Mouse (Mus musculus) heart, postnatal 0 days (tissue): Measurements from ENCODE around the gene Ppbp. TPM values are rescaled to one million over a fixed set of nuclear protein-coding genes. Genes with fewer than 3 reads are reported as not detected.

ENCODE experiments used
- ATAC-seq: fragments of 200-750 bp; cut with Nextera tagmentation; 2 replicates; pipeline ENCODE4 v1.8.0; 2017; ENCODE audit warnings: low read depth, moderate number of reproducible peaks, moderate library complexity; ENCODE audit not compliant: insufficient read depth
- DNase-seq: peaks from one replicate; pipeline ENCODE4 v3.0.0-alpha.2; 2016; ENCODE audit warnings: low spot score
- H3K27ac ChIP-seq: fragments of 300-500 bp; sonication (generic); 2 replicates; pipeline ENCODE4 v1.5.1; 2014; ENCODE audit warnings: low read depth, mild to moderate bottlenecking
- H3K27me3 ChIP-seq: fragments of 300-500 bp; sonication (generic); 2 replicates; pipeline ENCODE4 v1.6.1; 2014; ENCODE audit warnings: low read length, mixed read lengths; ENCODE audit not compliant: control insufficient read depth, insufficient read depth
- H3K36me3 ChIP-seq: fragments of 300-500 bp; sonication (generic); replicated peaks from 2 replicates; pipeline ENCODE4 v1.6.1; 2014; ENCODE audit warnings: low read length, mixed read lengths; ENCODE audit not compliant: control insufficient read depth, insufficient read depth
- H3K4me1 ChIP-seq: fragments of 300-500 bp; sonication (generic); 2 replicates; pipeline ENCODE4 v1.6.1; 2014; ENCODE audit warnings: antibody characterized with exemption; ENCODE audit not compliant: control insufficient read depth, insufficient read depth
- H3K4me2 ChIP-seq: fragments of 300-500 bp; sonication (generic); 2 replicates; pipeline ENCODE4 v1.6.1; 2014; ENCODE audit warnings: low read depth, mild to moderate bottlenecking, low read length, moderate library complexity
- H3K4me3 ChIP-seq: fragments of 300-500 bp; sonication (generic); 2 replicates; pipeline ENCODE4 v1.5.1; 2014; ENCODE audit warnings: low read depth, low read length
- H3K9ac ChIP-seq: fragments of 300-500 bp; sonication (generic); replicated peaks from 2 replicates; pipeline ENCODE4 v1.6.1; 2014; ENCODE audit warnings: low read depth, low read length, mixed read lengths
- H3K9me3 ChIP-seq: fragments of 300-500 bp; sonication (generic); replicated peaks from 2 replicates; pipeline ENCODE4 v1.6.1; 2016; ENCODE audit warnings: low read length; ENCODE audit not compliant: control insufficient read depth
- CTCF ChIP-seq: IDR thresholded peaks from 2 replicates; pipeline ENCODE4 v1.5.1; 2016; ENCODE audit warnings: antibody characterized with exemption, control low read depth, low read depth
- EP300 ChIP-seq: IDR thresholded peaks from 2 replicates; pipeline ENCODE4 v1.6.1; 2016; ENCODE audit warnings: antibody characterized with exemption, low read depth
- WGBS: fragments of 180-500 bp; shearing (Covaris S2); extraction: QIAGEN DNeasy Blood & Tissue Kit; methylation state at CpG from one replicate; pipeline ENCODE4 v1.1.7; 2014; 5-methylcytosine and 5-hydroxymethylcytosine counted together
- polyA plus RNA-seq: library from polyadenylated mRNA; unstranded; fragments of >200 nt; fragmentation: Nextera tagmentation; extraction: Ambion mirVana; gene quantifications from 2 replicates; pipeline ENCODE4 v1.2.1, GENCODE M21; 2015
- total RNA-seq: library from RNA; depleted of rRNA; stranded (reverse); fragments of >200 nt; gene quantifications from 2 replicates; pipeline ENCODE4 v1.2.3, GENCODE M21; 2014; ENCODE audit warnings: low replicate concordance

Gene Ppbp
- total and polyA plus RNA-seq, 2 experiments from 2014 or later, result 1.1 to 4.8 TPM

DNA sequence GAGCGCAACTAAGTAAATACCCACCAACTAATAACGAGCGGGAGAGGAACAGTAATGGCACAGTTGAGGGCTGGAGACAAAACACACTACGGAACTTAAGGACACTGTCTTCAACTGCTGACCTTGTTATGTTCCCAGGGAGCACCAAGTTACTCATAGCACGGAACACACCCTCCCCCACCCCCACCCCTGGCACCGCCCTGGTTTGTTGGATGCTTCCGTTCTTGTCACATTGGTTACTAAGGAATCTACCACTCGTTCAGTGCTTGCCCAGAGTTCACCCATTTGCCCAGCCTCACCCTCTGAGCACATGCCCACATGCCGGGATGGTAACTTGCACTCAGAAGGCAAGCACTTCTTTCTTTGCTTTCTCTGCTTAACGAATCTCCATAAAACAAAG is 9.3 kb downstream of the Ppbp start:
- Histone ChIP-seq H3K4me3 (no peak overlapping the region), H3K4me1 (no peaks in the 10 kb centered on the region), H3K9me3 (no peaks in the 10 kb centered on the region), H3K27me3 (no peaks in the 10 kb centered on the region), H3K4me2 (no peak overlapping the region), H3K9ac (no peak overlapping the region), H3K27ac (no peak overlapping the region), H3K36me3 (no peaks in the 10 kb centered on the region)
- WGBS, result 80% methylated on average over 10 of the region's 10 CpGs
- no peak for ATAC-seq
- TF ChIP-seq CTCF, result no peak
- no peak for TF ChIP-seq EP300
- DNase-seq, result no peak

- DNase-seq, result no peak
- Histone ChIP-seq H3K4me2 (no peak overlapping the region), H3K9ac (no peak overlapping the region)
Observed at GRCm38 (mm10) chr5:90778856-90779255, 10.5 kb downstream of the Ppbp start.

DNA sequence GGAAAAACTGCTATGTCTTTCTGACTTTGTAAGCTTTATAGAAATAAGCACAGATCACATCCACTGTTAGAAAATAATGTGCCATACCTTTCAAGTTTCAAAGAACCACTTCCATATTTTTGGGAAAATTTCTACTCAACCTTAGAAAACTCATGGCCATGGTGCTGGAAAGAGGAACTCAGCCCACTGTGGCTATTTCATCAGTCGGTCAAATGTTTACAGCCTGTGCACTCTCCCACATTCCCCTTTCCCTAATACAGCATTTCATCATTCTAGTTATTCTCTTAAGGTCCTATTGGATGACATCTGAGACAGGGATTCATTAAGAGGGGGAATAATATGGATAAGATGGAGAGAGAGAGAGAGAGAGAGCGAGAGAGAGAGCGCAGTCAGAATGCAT is 15.4 kb downstream of the Ppbp start:
- H3K4me2 ChIP-seq, result no peak overlapping the region
- H3K27ac ChIP-seq, result no peak overlapping the region
- WGBS, result 79% methylated on average over 3 of the region's 3 CpGs
- DNase-seq (no peak), ATAC-seq (no peak)
- H3K27me3 ChIP-seq, result no peaks in the 10 kb centered on the region
- no peak overlapping the region for H3K4me3 ChIP-seq
- TF ChIP-seq EP300 (no peak), CTCF (no peak)
- peaks cover 3% of the 10 kb centered on the region; the same call in 1 of the 2 replicates for H3K4me1 ChIP-seq
- no peaks in the 10 kb centered on the region for H3K36me3 ChIP-seq
- H3K9ac ChIP-seq, result no peak overlapping the region
- H3K9me3 ChIP-seq, result no peaks in the 10 kb centered on the region

More at GRCm38 (mm10) chr5:90778856-90779255, 10.5 kb downstream of the Ppbp start:
- H3K36me3 ChIP-seq, result no peaks in the 10 kb centered on the region
- H3K27me3 ChIP-seq, result no peaks in the 10 kb centered on the region
- no peaks in the 10 kb centered on the region for H3K4me1 ChIP-seq
- no peak for ATAC-seq
- H3K4me3 ChIP-seq, result no peak overlapping the region
- TF ChIP-seq CTCF, result no peak
- TF ChIP-seq EP300, result no peak
- no peak overlapping the region for H3K27ac ChIP-seq
- H3K9me3 ChIP-seq, result no peaks in the 10 kb centered on the region
- 58% methylated on average over 6 of the region's 6 CpGs for WGBS

DNA sequence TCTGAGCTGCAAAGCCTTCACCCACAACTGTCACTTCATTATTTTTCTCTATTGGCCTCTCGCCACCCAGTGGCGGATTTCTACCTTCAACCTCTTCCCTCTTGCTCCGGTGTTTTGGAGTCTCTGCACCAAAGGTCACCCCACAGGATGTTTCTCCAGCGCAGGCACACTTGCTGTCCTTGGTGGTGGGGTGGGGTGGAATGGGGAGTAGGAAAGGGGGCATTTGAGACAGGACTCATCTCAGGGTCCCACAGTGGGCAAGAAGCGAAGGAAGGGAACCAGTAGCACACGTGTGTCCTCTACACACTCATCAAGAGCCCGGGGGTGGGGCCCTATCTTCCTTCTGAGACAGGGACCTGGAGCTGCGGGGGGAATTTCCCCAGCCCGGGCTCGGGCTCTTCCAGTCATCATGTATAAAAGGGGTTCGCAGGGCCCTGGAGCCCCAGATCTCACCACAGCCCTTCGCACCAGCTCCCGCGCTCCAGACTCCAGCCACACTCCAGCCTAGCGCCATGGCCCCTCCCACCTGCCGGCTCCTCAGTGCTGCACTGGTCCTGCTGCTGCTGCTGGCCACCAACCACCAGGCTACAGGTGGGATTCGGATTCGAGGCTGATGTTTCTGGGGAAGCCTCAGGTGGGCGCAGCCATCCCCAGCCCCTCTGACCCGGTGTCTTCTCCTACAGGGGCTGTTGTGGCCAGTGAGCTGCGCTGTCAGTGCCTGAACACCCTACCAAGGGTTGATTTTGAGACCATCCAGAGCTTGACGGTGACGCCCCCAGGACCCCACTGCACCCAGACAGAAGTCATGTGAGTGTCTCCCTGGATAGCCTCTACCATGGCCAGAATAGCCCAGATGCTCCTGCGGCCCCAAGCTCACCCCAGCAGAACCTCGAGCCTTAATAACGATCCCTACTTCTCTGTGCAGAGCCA is 17.6 kb downstream of the Ppbp start, which contains the start of gene Cxcl3:
Gene Cxcl3 (plus strand): TSS at position 445 of the 930 bp plus-strand sequence.
- H3K27me3 ChIP-seq, result no peaks in the 10 kb centered on the region
- H3K36me3 ChIP-seq, result no peaks in the 10 kb centered on the region
- peak within 1 kb of the TSS; percentile 8; the same call in 1 of the 2 replicates for H3K4me3 ChIP-seq
- H3K4me1 ChIP-seq, result peaks cover 3% of the 10 kb centered on the region; the same call in 1 of the 2 replicates
- H3K9ac ChIP-seq, result no peak within 1 kb of the TSS
- H3K4me2 ChIP-seq, result peak within 1 kb of the TSS; percentile 59
- no peak for ATAC-seq
- H3K9me3 ChIP-seq, result no peaks in the 10 kb centered on the region
- DNase-seq, result no peak
- 17% methylated on average over 26 of the region's 26 CpGs for whole genome bisulfite sequencing
- no peak for TF ChIP-seq EP300
- TF ChIP-seq CTCF, result peak; percentile 27; the same call in 1 of the 2 replicates
- H3K27ac ChIP-seq, result no peak within 1 kb of the TSS

- no peak overlapping the region for H3K4me3 ChIP-seq
- DNase-seq (no peak), ATAC-seq (no peak)
- 68% methylated on average over 4 of the region's 4 CpGs for WGBS
- peaks cover 3% of the 10 kb centered on the region; the same call in 1 of the 2 replicates for H3K4me1 ChIP-seq
- no peaks in the 10 kb centered on the region for H3K27me3 ChIP-seq
- H3K9me3 ChIP-seq, result no peaks in the 10 kb centered on the region
- H3K27ac ChIP-seq, result no peak overlapping the region
- TF ChIP-seq EP300 (no peak), CTCF (no peak)
- H3K9ac ChIP-seq, result no peak overlapping the region
- H3K36me3 ChIP-seq, result no peaks in the 10 kb centered on the region
- no peak overlapping the region for H3K4me2 ChIP-seq
Observed at GRCm38 (mm10) chr5:90788114-90788513, 19.8 kb downstream of the Ppbp start.
